Mouse (Mus musculus) thymus, adult 2 months (tissue): ENCODE measurements around the gene Dusp7. TPM values are rescaled to one million over a fixed set of nuclear protein-coding genes. Genes with fewer than 3 reads are reported as not detected.
A peak's percentile ranks its signal among the peaks of the same experiment; 100 is the strongest.

ENCODE experiments used
- DNase-seq: peaks from one replicate; pipeline ENCODE4 v3.0.0; 2021
- H3K27ac ChIP-seq: fragments of 200-500 bp; 2 replicates; pipeline ENCODE4 v1.5.1; 2012; ENCODE audit warnings: low read length, control low read depth; ENCODE audit not compliant: control insufficient read depth, insufficient read depth
- H3K27me3 ChIP-seq: fragments of 200-500 bp; 2 replicates; pipeline ENCODE4 v1.6.1; 2012; ENCODE audit warnings: mild to moderate bottlenecking, low read length, moderate library complexity, mixed read lengths; ENCODE audit not compliant: control insufficient read depth, insufficient read depth
- H3K36me3 ChIP-seq: fragments of 200-500 bp; 2 replicates; pipeline ENCODE4 v1.6.1; 2012; ENCODE audit warnings: mild to moderate bottlenecking, low read length, moderate library complexity; ENCODE audit not compliant: control insufficient read depth, insufficient read depth
- H3K4me1 ChIP-seq: fragments of 200-500 bp; replicated peaks from 2 replicates; pipeline ENCODE4 v1.6.1; 2012; ENCODE audit warnings: low read length; ENCODE audit not compliant: control insufficient read depth, insufficient read depth
- H3K4me3 ChIP-seq: fragments of 200-500 bp; 2 replicates; pipeline ENCODE4 v1.5.1; 2012; ENCODE audit warnings: mild to moderate bottlenecking, low read length, control low read depth, moderate library complexity; ENCODE audit not compliant: control insufficient read depth, insufficient read depth
- CTCF ChIP-seq: fragments of 200-500 bp; IDR thresholded peaks from 2 replicates; pipeline ENCODE4 v1.5.1; 2012; ENCODE audit warnings: mild to moderate bottlenecking, control low read depth, low read length, moderate library complexity, borderline replicate concordance; ENCODE audit not compliant: control insufficient read depth, poor library complexity, insufficient read depth; ENCODE audit errors: extremely low read depth
- POLR2A ChIP-seq: fragments of 200-500 bp; IDR thresholded peaks from 2 replicates; pipeline ENCODE4 v1.6.1; 2012; ENCODE audit warnings: mild to moderate bottlenecking, low read length, control low read depth, moderate library complexity; ENCODE audit not compliant: control insufficient read depth, poor library complexity, insufficient read depth; ENCODE audit errors: extremely low read depth
- WGBS: fragments of 180-500 bp; shearing (Covaris S2); methylation state at CpG from one replicate; pipeline ENCODE4 v1.1.7; 2018; 5-methylcytosine and 5-hydroxymethylcytosine counted together
- polyA plus RNA-seq: library from polyadenylated mRNA; depleted of rRNA; stranded (reverse); fragments of >200 nt; gene quantifications from 2 replicates; pipeline ENCODE4 v1.2.3, GENCODE M21; 2012; rRNA removed

The Dusp7 gene
- polyA plus RNA-seq, 1 experiment, result 75.3 TPM

DNA sequence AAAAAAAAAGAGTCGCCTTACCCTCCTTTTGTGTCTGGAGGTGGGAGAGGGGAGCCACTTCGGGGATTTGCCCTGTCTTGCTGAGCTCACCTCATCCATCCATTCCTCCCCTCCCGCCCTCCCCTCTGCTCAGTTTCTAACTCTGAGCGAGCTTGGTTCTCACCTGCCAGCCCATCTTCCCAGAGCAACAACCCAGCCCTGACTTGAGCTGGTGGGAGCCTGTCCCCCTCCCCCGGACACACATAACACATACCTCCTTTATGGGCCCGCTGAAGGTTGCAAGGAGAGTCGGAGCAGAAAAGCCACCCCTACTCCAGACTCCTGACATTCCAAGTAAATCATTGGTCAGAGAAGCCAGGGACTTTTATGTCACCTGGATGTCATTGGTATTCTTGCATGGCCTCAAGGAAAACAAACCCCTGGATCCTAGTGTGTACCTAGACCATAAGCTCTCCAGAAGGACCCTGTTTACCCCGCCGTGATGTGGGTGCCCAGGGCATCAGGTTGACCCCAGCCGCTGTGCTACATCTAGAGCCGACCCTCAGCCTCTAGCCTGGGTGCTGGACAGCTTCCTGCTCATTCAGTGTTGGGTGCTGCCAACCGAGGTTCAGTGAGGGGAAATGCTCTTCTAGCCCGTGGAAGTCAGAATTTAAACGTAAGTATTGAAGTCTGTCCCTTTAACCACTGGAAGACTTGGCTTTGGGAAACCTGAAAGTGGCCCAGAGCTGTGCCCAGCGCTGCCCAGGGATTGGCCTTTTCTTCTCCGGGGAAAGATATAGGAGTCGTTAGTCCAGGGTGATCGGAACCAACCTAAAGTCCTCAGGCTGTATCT is 52.8 kb downstream of the Dusp7 start:
- H3K27me3 ChIP-seq, result no peaks in the 10 kb centered on the region
- peaks cover 7% of the 10 kb centered on the region for H3K4me1 ChIP-seq
- no peak overlapping the region for H3K4me3 ChIP-seq
- no peak for DNase-seq
- H3K27ac ChIP-seq, result no peak overlapping the region
- WGBS, result 19% methylated on average over 18 of the region's 18 CpGs
- TF ChIP-seq POLR2A (no peak), CTCF (no peak)
- no peaks in the 10 kb centered on the region for H3K36me3 ChIP-seq

DNA sequence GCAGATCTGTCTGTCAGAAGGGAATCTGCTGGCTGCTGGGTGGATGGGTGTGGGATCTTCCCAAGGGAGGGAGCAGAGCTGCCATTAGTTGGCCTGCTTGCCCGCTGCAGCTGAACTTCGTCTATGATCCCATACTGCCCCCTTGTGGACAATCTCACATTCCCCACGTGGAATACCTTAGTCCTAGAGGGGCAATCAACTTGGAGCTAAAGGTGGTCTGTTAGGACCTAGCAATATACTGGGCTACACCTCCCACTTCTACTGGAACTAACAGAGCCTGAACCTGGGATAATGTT is 53.4 kb downstream of the Dusp7 start:
- Histone ChIP-seq H3K27ac (no peak overlapping the region), H3K4me3 (no peak overlapping the region), H3K36me3 (no peaks in the 10 kb centered on the region), H3K4me1 (peaks cover 7% of the 10 kb centered on the region), H3K27me3 (no peaks in the 10 kb centered on the region)
- peak; percentile 80 for DNase-seq
- 0% methylated on average over 3 of the region's 3 CpGs for WGBS
- TF ChIP-seq POLR2A, result no peak
- peak; percentile 65; the same call in 1 of the 2 replicates for TF ChIP-seq CTCF

Other genes starting within 250 kb of the Dusp7 start
- gene Glyctk, start 210.5 kb upstream of the Dusp7 start, polyA plus RNA-seq, result 13.1 and 17.9 TPM in 2 replicates
- gene Wdr82, start 197.7 kb upstream of the Dusp7 start, polyA plus RNA-seq, result 95.8 and 111 TPM in 2 replicates
- gene Ppm1m, start 168.9 kb upstream of the Dusp7 start, polyA plus RNA-seq, result 53.9 and 58.6 TPM in 2 replicates
- gene Twf2, start 165.5 kb upstream of the Dusp7 start, polyA plus RNA-seq, result 145 and 176 TPM in 2 replicates
- gene Tlr9, start 146.0 kb upstream of the Dusp7 start, polyA plus RNA-seq, result 17.1 and 17.4 TPM in 2 replicates
- 87.5 and 94.8 TPM in 2 replicates for gene Alas1, start 120.0 kb upstream of the Dusp7 start, polyA plus RNA-seq
- 30.2 and 42.2 TPM in 2 replicates for gene Poc1a, start 87.6 kb upstream of the Dusp7 start, polyA plus RNA-seq
- 524 and 548 TPM in 2 replicates for gene Rpl29, start 60.8 kb downstream of the Dusp7 start, polyA plus RNA-seq
- 11.0 and 12.5 TPM in 2 replicates for gene Acy1, start 69.7 kb downstream of the Dusp7 start, polyA plus RNA-seq
- gene Abhd14b, start 78.8 kb downstream of the Dusp7 start, polyA plus RNA-seq, result 21.6 and 29.3 TPM in 2 replicates
- 18.1 and 19.8 TPM in 2 replicates for gene Abhd14a, start 79.0 kb downstream of the Dusp7 start, polyA plus RNA-seq
- 45.1 and 59.9 TPM in 2 replicates for gene Pcbp4, start 84.7 kb downstream of the Dusp7 start, polyA plus RNA-seq
- gene Gpr62, start 97.3 kb downstream of the Dusp7 start, polyA plus RNA-seq, result 0.31 and 0.47 TPM in 2 replicates
- gene Rrp9, start 107.3 kb downstream of the Dusp7 start, polyA plus RNA-seq, result 57.8 and 58.8 TPM in 2 replicates
- 57.4 and 69.5 TPM in 2 replicates for gene Parp3, start 108.3 kb downstream of the Dusp7 start, polyA plus RNA-seq
- not detected in 2 replicates for gene Iqcf1, start 131.3 kb downstream of the Dusp7 start, polyA plus RNA-seq
- not detected in 2 replicates for gene Iqcf5, start 145.9 kb downstream of the Dusp7 start, polyA plus RNA-seq
- gene Iqcf3, start 193.0 kb downstream of the Dusp7 start, polyA plus RNA-seq, result 0.18 TPM in 1 of 2 replicates, not detected in the other
- gene Iqcf4, start 202.4 kb downstream of the Dusp7 start, polyA plus RNA-seq, result 0.19 TPM in 1 of 2 replicates, not detected in the other